Mouse (Mus musculus): ENCODE measurements around the gene Emc8.

- TF ChIP-seq EP300 (IDR thresholded peaks at IDR 0.05; ENCODE audit: low read depth) (no peak), CTCF (IDR thresholded peaks at IDR 0.05; ENCODE audit: low read depth) (peak; percentile 83)
Observed at GRCm38 (mm10) chr8:120697979-120698272, 29.6 kb upstream of the Emc8 start.

Data from liver, embryonic 14.5 days (tissue).